Mouse (Mus musculus) heart, embryonic 10.5 days (tissue): Measurements from ENCODE around the gene Rpa1. TPM values are rescaled to one million over a fixed set of nuclear protein-coding genes. Genes with fewer than 3 reads are reported as not detected.
"Not testable (repeated sequence)": the region's sequence is repeated elsewhere in the genome, so short reads cannot be mapped to it uniquely, and the experiment has no call there.

ENCODE experiments used
- DNase-seq: peaks from one replicate; pipeline ENCODE4 v3.0.0-alpha.2; 2017; ENCODE audit warnings: low spot score
- H3K27ac ChIP-seq: fragments of 300-500 bp; sonication (generic); 2 replicates; pipeline ENCODE4 v1.5.1; 2016; ENCODE audit warnings: mild to moderate bottlenecking
- H3K27me3 ChIP-seq: fragments of 300-500 bp; sonication (generic); 2 replicates; pipeline ENCODE4 v1.6.1; 2016; ENCODE audit warnings: mild to moderate bottlenecking; ENCODE audit not compliant: poor library complexity, insufficient read depth, severe bottlenecking
- H3K36me3 ChIP-seq: fragments of 300-500 bp; sonication (generic); 2 replicates; pipeline ENCODE4 v1.6.1; 2016; ENCODE audit warnings: mild to moderate bottlenecking, moderate library complexity
- H3K4me1 ChIP-seq: fragments of 300-500 bp; sonication (generic); 2 replicates; pipeline ENCODE4 v1.6.1; 2016; ENCODE audit warnings: mild to moderate bottlenecking
- H3K4me3 ChIP-seq: fragments of 300-500 bp; sonication (generic); 2 replicates; pipeline ENCODE4 v1.5.1; 2016; ENCODE audit warnings: mild to moderate bottlenecking, moderate library complexity
- H3K9me3 ChIP-seq: fragments of 300-500 bp; sonication (generic); 2 replicates; pipeline ENCODE4 v1.6.1; 2016; ENCODE audit warnings: mild to moderate bottlenecking, moderate library complexity
- WGBS: fragments of 180-500 bp; shearing (Covaris S2); methylation state at CpG from one replicate; pipeline ENCODE4 v1.1.7; 2016; 5-methylcytosine and 5-hydroxymethylcytosine counted together
- polyA plus RNA-seq: library from polyadenylated mRNA; unstranded; fragments of >200 nt; fragmentation: Nextera tagmentation; extraction: Ambion mirVana; gene quantifications from 2 replicates; pipeline ENCODE4 v1.2.1, GENCODE M21; 2016

Rpa1 gene
- polyA plus RNA-seq, 1 experiment from 2014 or later: 127 TPM

GRCm38 (mm10) chr11:75313834-75314233 lies 34.3 kb downstream of the Rpa1 start:
- no peak for DNase-seq
- no peak overlapping the region for H3K4me3 ChIP-seq
- no peak overlapping the region for H3K27ac ChIP-seq
- H3K36me3 ChIP-seq: peaks cover 88% of the 10 kb centered on the region
- H3K27me3 ChIP-seq: no peaks in the 10 kb centered on the region
- 90% methylated on average over 8 of the region's 8 CpGs for WGBS
- no peaks in the 10 kb centered on the region for H3K9me3 ChIP-seq
- H3K4me1 ChIP-seq: no peaks in the 10 kb centered on the region; the same call in 1 of the 2 replicates

GRCm38 (mm10) chr11:75311751-75312150 lies 36.4 kb downstream of the Rpa1 start:
- Histone ChIP-seq H3K27me3 (no peaks in the 10 kb centered on the region), H3K4me1 (no peaks in the 10 kb centered on the region; the same call in 1 of the 2 replicates), H3K27ac (no peak overlapping the region), H3K9me3 (no peaks in the 10 kb centered on the region), H3K36me3 (peaks cover 92% of the 10 kb centered on the region), H3K4me3 (no peak overlapping the region)
- no peak for DNase-seq
- WGBS: 88% methylated on average over 6 of the region's 6 CpGs

GRCm38 (mm10) chr11:75310813-75311212 lies 37.3 kb downstream of the Rpa1 start:
- Histone ChIP-seq H3K36me3 (peaks cover 94% of the 10 kb centered on the region), H3K9me3 (no peaks in the 10 kb centered on the region), H3K4me1 (no peaks in the 10 kb centered on the region; the same call in 1 of the 2 replicates), H3K4me3 (no peak overlapping the region), H3K27ac (no peak overlapping the region), H3K27me3 (no peaks in the 10 kb centered on the region)
- WGBS: 88% methylated on average over 8 of the region's 8 CpGs
- DNase-seq: no peak

GRCm38 (mm10) chr11:75308650-75309049 lies 39.5 kb downstream of the Rpa1 start:
- DNase-seq: no peak
- no peaks in the 10 kb centered on the region; the same call in 1 of the 2 replicates for H3K4me1 ChIP-seq
- no peaks in the 10 kb centered on the region for H3K27me3 ChIP-seq
- H3K27ac ChIP-seq: no peak overlapping the region
- peaks cover 91% of the 10 kb centered on the region for H3K36me3 ChIP-seq
- WGBS: 87% methylated on average over 4 of the region's 4 CpGs
- no peak overlapping the region for H3K4me3 ChIP-seq
- H3K9me3 ChIP-seq: no peaks in the 10 kb centered on the region

- Histone ChIP-seq H3K4me3 (no peak overlapping the region), H3K27me3 (no peaks in the 10 kb centered on the region), H3K9me3 (no peaks in the 10 kb centered on the region), H3K27ac (no peak overlapping the region), H3K36me3 (peaks cover 91% of the 10 kb centered on the region), H3K4me1 (no peaks in the 10 kb centered on the region; the same call in 1 of the 2 replicates)
- 82% methylated on average over 9 of the region's 9 CpGs for WGBS
- DNase-seq: no peak
Measured at GRCm38 (mm10) chr11:75304797-75305196, 43.3 kb downstream of the Rpa1 start.

GRCm38 (mm10) chr11:75300954-75301353 lies 47.2 kb downstream of the Rpa1 start:
- H3K27ac ChIP-seq: no peak overlapping the region
- H3K36me3 ChIP-seq: peaks cover 58% of the 10 kb centered on the region
- H3K4me1 ChIP-seq: peaks cover 29% of the 10 kb centered on the region
- DNase-seq: no peak
- H3K27me3 ChIP-seq: no peaks in the 10 kb centered on the region
- H3K4me3 ChIP-seq: no peak overlapping the region
- no peaks in the 10 kb centered on the region for H3K9me3 ChIP-seq
- 71% methylated on average over 9 of the region's 9 CpGs for WGBS

- 91% methylated on average over 10 of the region's 10 CpGs for WGBS
Measured at GRCm38 (mm10) chr11:75299786-75300185, 48.3 kb downstream of the Rpa1 start.

GRCm38 (mm10) chr11:75298491-75298890 lies 49.6 kb downstream of the Rpa1 start:
- DNase-seq: no peak
- peaks cover 41% of the 10 kb centered on the region for H3K36me3 ChIP-seq
- 37% methylated on average over 11 of the region's 11 CpGs for WGBS
- H3K4me1 ChIP-seq: peaks cover 52% of the 10 kb centered on the region
- 0 out of 2 replicates have a peak, but pooled peaks cover 10% of the 10 kb centered on the region for H3K27me3 ChIP-seq
- H3K9me3 ChIP-seq: no peaks in the 10 kb centered on the region
- no peak overlapping the region for H3K4me3 ChIP-seq
- peak overlapping the region; percentile 43 for H3K27ac ChIP-seq

More at GRCm38 (mm10) chr11:75299786-75300185, 48.3 kb downstream of the Rpa1 start:
- peaks cover 39% of the 10 kb centered on the region for H3K4me1 ChIP-seq
- H3K36me3 ChIP-seq: peaks cover 47% of the 10 kb centered on the region
- no peaks in the 10 kb centered on the region for H3K27me3 ChIP-seq
- H3K9me3 ChIP-seq: no peaks in the 10 kb centered on the region
- H3K27ac ChIP-seq: no peak overlapping the region
- no peak for DNase-seq
- H3K4me3 ChIP-seq: no peak overlapping the region

- H3K27ac ChIP-seq: peak overlapping the region; percentile 43; the same call in 1 of the 2 replicates
- H3K4me3 ChIP-seq: no peak overlapping the region
- peaks cover 33% of the 10 kb centered on the region for H3K36me3 ChIP-seq
- H3K27me3 ChIP-seq: peaks cover 17% of the 10 kb centered on the region; the same call in 1 of the 2 replicates
- WGBS: 69% methylated on average over 9 of the region's 9 CpGs
- H3K9me3 ChIP-seq: no peaks in the 10 kb centered on the region
- peaks cover 61% of the 10 kb centered on the region for H3K4me1 ChIP-seq
- no peak for DNase-seq
Measured at GRCm38 (mm10) chr11:75297631-75298030, 50.5 kb downstream of the Rpa1 start.

GRCm38 (mm10) chr11:75296406-75297005 lies 51.6 kb downstream of the Rpa1 start:
- Histone ChIP-seq H3K36me3 (peaks cover 22% of the 10 kb centered on the region), H3K4me1 (peaks cover 70% of the 10 kb centered on the region), H3K27ac (peak overlapping the region; percentile 69; the same call in 1 of the 2 replicates), H3K9me3 (no peaks in the 10 kb centered on the region), H3K27me3 (peaks cover 27% of the 10 kb centered on the region), H3K4me3 (no peak overlapping the region)
- 64% methylated on average over 9 of the region's 9 CpGs for WGBS
- DNase-seq: no peak

- WGBS: 75% methylated on average over 5 of the region's 5 CpGs
- Histone ChIP-seq H3K27ac (peak overlapping the region; percentile 33; the same call in 1 of the 2 replicates), H3K4me1 (peaks cover 75% of the 10 kb centered on the region)
Measured at GRCm38 (mm10) chr11:75295534-75295933, 52.6 kb downstream of the Rpa1 start.

GRCm38 (mm10) chr11:75294862-75295261 lies 53.3 kb downstream of the Rpa1 start:
- Histone ChIP-seq H3K4me1 (peaks cover 75% of the 10 kb centered on the region), H3K27ac (peak overlapping the region; percentile 74), H3K36me3 (peaks cover 6% of the 10 kb centered on the region), H3K9me3 (no peaks in the 10 kb centered on the region), H3K4me3 (0 out of 2 replicates have a peak overlapping the region, but pooled peaks have one; percentile 2), H3K27me3 (peaks cover 32% of the 10 kb centered on the region)
- 40% methylated on average over 9 of the region's 9 CpGs for WGBS
- DNase-seq: no peak

More at GRCm38 (mm10) chr11:75295534-75295933, 52.6 kb downstream of the Rpa1 start:
- not testable (repeated sequence) for DNase-seq, H3K4me3 ChIP-seq, H3K9me3 ChIP-seq
- Histone ChIP-seq H3K36me3 (peaks cover 13% of the 10 kb centered on the region), H3K27me3 (peaks cover 32% of the 10 kb centered on the region)

- no peak for DNase-seq
- 0 out of 2 replicates have a peak overlapping the region, but pooled peaks have one; percentile 15 for H3K4me3 ChIP-seq
- no peaks in the 10 kb centered on the region for H3K9me3 ChIP-seq
- H3K27me3 ChIP-seq: peaks cover 32% of the 10 kb centered on the region
- WGBS: 44% methylated on average over 21 of the region's 21 CpGs
- peak overlapping the region; percentile 74; the same call in 1 of the 2 replicates for H3K27ac ChIP-seq
- no peaks in the 10 kb centered on the region for H3K36me3 ChIP-seq
- H3K4me1 ChIP-seq: peaks cover 74% of the 10 kb centered on the region
Measured at GRCm38 (mm10) chr11:75293852-75294361, 54.2 kb downstream of the Rpa1 start.
